In the genomic region with DNA sequence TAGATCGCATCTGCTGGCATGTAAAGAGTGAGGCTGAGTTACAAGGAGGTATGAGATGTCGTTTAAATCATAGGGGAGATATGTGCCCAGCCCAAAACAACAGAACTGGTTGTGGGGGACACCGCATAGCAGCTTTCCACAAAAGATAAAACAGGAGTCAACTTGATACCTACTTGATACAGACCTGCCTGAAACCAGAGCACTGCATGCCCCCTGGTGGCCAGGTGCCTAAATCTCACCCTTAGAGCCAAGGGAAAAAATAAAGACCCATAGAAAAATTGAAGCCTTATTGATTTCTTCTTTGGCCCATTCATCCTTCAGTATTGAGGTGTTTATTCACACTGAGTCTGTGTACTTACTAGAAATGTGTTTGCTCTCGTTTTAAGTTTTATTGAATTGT, we compare ENCODE assay signal across 10 mouse cellular contexts. TPM values are rescaled to one million over a fixed set of nuclear protein-coding genes. Genes with fewer than 3 reads are reported as not detected.
DNase-seq lines count a peak whose midpoint lies in the region; ATAC-seq and TF ChIP-seq lines count a peak whose summit lies in the region.
"Had no signal": no experiment of that assay in that cellular context is flagged by ENCODE, and none has a peak within 500 bp of the region (broad histone marks: within the 10 kb centered on the region; RNA-seq: fewer than 3 reads in every experiment).

No protein-coding gene starts in this region.

- WGBS in spleen, adult 2 months: 75% methylated on average over 4 of the region's 4 CpGs

- peaks cover 7% of the 10 kb centered on the region; the same call in 1 of the 2 replicates for H3K4me1 ChIP-seq in spleen, adult 2 months (ENCODE audit: control insufficient read depth, insufficient read depth, insufficient read length)

- no peak for TF ChIP-seq POLR2A in spleen, adult 2 months (IDR thresholded peaks at IDR 0.05; ENCODE audit: low read depth, low read length)

- H3K36me3 ChIP-seq in spleen, adult 2 months (ENCODE audit: control insufficient read depth, insufficient read depth, low read length): peaks cover 3% of the 10 kb centered on the region

- H3K4me3 ChIP-seq in spleen, adult 2 months (ENCODE audit: extremely low read depth, insufficient read depth, insufficient read length): no peak overlapping the region
- H3K4me3 ChIP-seq: neural tube, embryonic 12.5 days had no signal

- peak; percentile 68; the same call in 1 of the 2 replicates for TF ChIP-seq CTCF in spleen, adult 2 months (IDR thresholded peaks at IDR 0.05; ENCODE audit: extremely low read depth, insufficient read depth, insufficient read length, insufficient replicate concordance)

- no peak for ATAC-seq in cerebellum, adult (ENCODE audit: insufficient number of reproducible peaks, low FRiP score, low TSS enrichment)

- H3K27ac ChIP-seq in spleen, adult 2 months (ENCODE audit: insufficient read depth, low read length): no peak overlapping the region
- H3K27ac ChIP-seq: neural tube, embryonic 12.5 days had no signal

- DNase-seq in cerebellum, adult 11 months: peak; percentile 26
- peak; percentile 14 for DNase-seq in ovary, postnatal 14 days (ENCODE audit: low spot score)
- DNase-seq in ovary, adult 18-20 months (ENCODE audit: low spot score): no peak
- DNase-seq in cerebellum, adult 11-12 months: peak; percentile 11
- DNase-seq in kidney, postnatal 14 days: peak; percentile 52
- DNase-seq in spleen, adult 2 months (ENCODE audit: low read depth in 1 of 2, low spot score in 2 of 2): peak; percentile 29 to 65
- no peak for DNase-seq in gastrocnemius, postnatal 4 days (ENCODE audit: low spot score in 2 of 2)

- no peaks in the 10 kb centered on the region for H3K27me3 ChIP-seq in spleen, adult 2 months (ENCODE audit: control insufficient read depth, insufficient read depth, low read length)
- H3K27me3 ChIP-seq: neural tube, embryonic 12.5 days had no signal

RNA-seq across cellular contexts. Expression of a gene that starts 45.5 kb away (rescaled TPM):
- polyA plus RNA-seq in spleen, adult 2 months (2012; rRNA removed): 0.46 and 0.47 TPM in 2 replicates
- 10 to 100 TPM; 36.0 to 38.7 TPM for total RNA-seq in gastrocnemius, postnatal 4 days (2021)
- total RNA-seq: hematopoietic stem cell, adult 5-6 weeks had no signal

Comparison
In these comparisons a context has a peak if more than half of its experiments do, and no peak if none do; other contexts are left out.
1. DNase-seq: peak in cerebellum, adult 11 months (single experiment), ovary, postnatal 14 days (single experiment), cerebellum, adult 11-12 months (single experiment), kidney, postnatal 14 days (single experiment) and spleen, adult 2 months (2 of 2); none in ovary, adult 18-20 months (single experiment) and gastrocnemius, postnatal 4 days (0 of 2).